Mouse (Mus musculus) embryonic facial prominence, embryonic 14.5 days (tissue): ENCODE results near the gene Spag17. TPM values are rescaled to one million over a fixed set of nuclear protein-coding genes. Genes with fewer than 3 reads are reported as not detected.
A peak's percentile ranks its signal among the peaks of the same experiment; 100 is the strongest.
"Not testable (repeated sequence)": the region's sequence is repeated elsewhere in the genome, so short reads cannot be mapped to it uniquely, and the experiment has no call there.

Experiments used
- ATAC-seq: fragments of 200-750 bp; cut with Nextera tagmentation; 2 replicates; pipeline ENCODE4 v1.8.0; 2017; ENCODE audit warnings: low read depth, moderate number of reproducible peaks, moderate TSS enrichment
- DNase-seq: peaks from one replicate; pipeline ENCODE4 v3.0.0-alpha.2; 2015; ENCODE audit warnings: low spot score
- H3K27ac ChIP-seq: fragments of 300-500 bp; sonication (generic); replicated peaks from 2 replicates; pipeline ENCODE4 v1.5.1; 2014; ENCODE audit warnings: low read depth, mild to moderate bottlenecking, low read length, moderate library complexity
- H3K27me3 ChIP-seq: fragments of 300-500 bp; sonication (generic); replicated peaks from 2 replicates; pipeline ENCODE4 v1.6.1; 2014; ENCODE audit warnings: low read length; ENCODE audit not compliant: control insufficient read depth, insufficient read depth
- H3K36me3 ChIP-seq: fragments of 300-500 bp; sonication (generic); 2 replicates; pipeline ENCODE4 v1.6.1; 2014; ENCODE audit warnings: low read length, mixed read lengths; ENCODE audit not compliant: control insufficient read depth, insufficient read depth
- H3K4me1 ChIP-seq: fragments of 300-500 bp; sonication (generic); 2 replicates; pipeline ENCODE4 v1.6.1; 2014; ENCODE audit warnings: antibody characterized with exemption, low read length; ENCODE audit not compliant: control insufficient read depth, insufficient read depth
- H3K4me2 ChIP-seq: fragments of 300-500 bp; sonication (generic); 2 replicates; pipeline ENCODE4 v1.6.1; 2014; ENCODE audit warnings: low read depth, mild to moderate bottlenecking, low read length, moderate library complexity, mixed read lengths
- H3K4me3 ChIP-seq: fragments of 300-500 bp; sonication (generic); 2 replicates; pipeline ENCODE4 v1.5.1; 2014; ENCODE audit warnings: low read depth, mild to moderate bottlenecking, low read length
- H3K9ac ChIP-seq: fragments of 300-500 bp; sonication (generic); 2 replicates; pipeline ENCODE4 v1.6.1; 2014; ENCODE audit warnings: low read depth, mild to moderate bottlenecking, low read length, moderate library complexity, mixed read lengths
- H3K9me3 ChIP-seq: fragments of 300-500 bp; sonication (generic); 2 replicates; pipeline ENCODE4 v1.6.1; 2016; ENCODE audit warnings: low read length; ENCODE audit not compliant: control insufficient read depth
- WGBS: fragments of 180-500 bp; shearing (Covaris S2); extraction: QIAGEN DNeasy Blood & Tissue Kit; methylation state at CpG from one replicate; pipeline ENCODE4 v1.1.7; 2014; 5-methylcytosine and 5-hydroxymethylcytosine counted together
- polyA plus RNA-seq: library from polyadenylated mRNA; unstranded; fragments of >200 nt; fragmentation: Nextera tagmentation; extraction: Ambion mirVana; gene quantifications from 2 replicates; pipeline ENCODE4 v1.2.1, GENCODE M21; 2014

The Spag17 gene
- polyA plus RNA-seq, 1 experiment from 2014 or later = 1.7 TPM

DNA sequence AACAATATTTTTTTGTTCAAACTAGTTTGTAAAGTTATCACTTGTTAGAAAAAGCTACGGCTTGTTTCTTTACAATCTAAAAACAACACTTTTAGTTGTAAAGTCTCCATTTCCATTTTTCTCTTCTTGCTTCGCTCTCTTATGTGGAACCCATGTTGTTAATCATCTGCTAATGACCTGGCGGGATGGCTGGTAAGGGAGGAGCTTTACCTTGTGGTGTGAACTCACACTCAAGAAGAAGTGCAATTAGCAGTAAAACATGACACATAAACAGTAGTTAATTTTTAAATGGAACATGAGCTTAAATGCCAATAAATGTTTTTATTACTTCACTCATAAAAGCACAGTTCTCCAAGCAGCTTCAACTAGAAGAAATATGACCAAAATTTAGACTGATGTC, 3.7 kb upstream of the Spag17 start:
- Histone ChIP-seq H3K9me3 (no peaks in the 10 kb centered on the region), H3K27me3 (no peaks in the 10 kb centered on the region), H3K4me3 (no peak overlapping the region), H3K36me3 (no peaks in the 10 kb centered on the region), H3K27ac (no peak overlapping the region), H3K9ac (no peak overlapping the region), H3K4me2 (no peak overlapping the region), H3K4me1 (no peaks in the 10 kb centered on the region)
- WGBS = 85% methylated on average over 3 of the region's 3 CpGs
- no peak for DNase-seq
- no peak for ATAC-seq

DNA sequence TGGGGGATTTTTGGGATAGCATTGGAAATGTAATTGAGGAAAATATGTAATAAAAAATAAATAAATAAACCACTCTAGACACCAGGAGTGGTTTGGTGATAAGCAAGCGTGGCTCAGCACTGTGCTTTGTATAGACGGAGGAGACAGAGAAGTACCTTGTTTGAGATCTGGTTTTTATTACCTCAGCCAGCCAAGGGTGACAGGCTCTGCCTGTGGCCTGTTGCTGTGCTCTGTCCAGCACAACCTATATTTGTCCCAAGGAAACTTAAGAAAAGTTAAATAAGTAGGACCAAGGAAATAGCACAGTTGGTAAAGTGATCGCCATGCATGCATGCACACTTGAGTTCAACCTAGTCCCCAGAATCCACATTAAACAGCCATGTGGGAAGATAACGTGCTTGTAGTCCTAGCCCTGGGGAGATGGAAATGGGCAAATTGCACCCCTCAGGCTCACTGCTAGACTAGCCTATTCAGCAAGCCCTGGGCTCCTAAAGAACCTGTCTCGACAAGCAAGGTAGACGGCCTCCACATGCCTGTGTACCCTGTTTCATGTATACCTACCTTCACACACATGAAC, 1.1 kb upstream of the Spag17 start:
- Histone ChIP-seq H3K36me3 (no peaks in the 10 kb centered on the region), H3K9ac (no peak overlapping the region), H3K27me3 (no peaks in the 10 kb centered on the region), H3K4me1 (no peaks in the 10 kb centered on the region), H3K4me2 (no peak overlapping the region), H3K9me3 (no peaks in the 10 kb centered on the region), H3K4me3 (no peak overlapping the region), H3K27ac (no peak overlapping the region)
- no peak for ATAC-seq
- DNase-seq = no peak
- WGBS = 74% methylated on average over 6 of the region's 6 CpGs

- not testable (repeated sequence) for H3K36me3 ChIP-seq, DNase-seq, H3K4me2 ChIP-seq, ATAC-seq, H3K4me3 ChIP-seq, H3K4me1 ChIP-seq, H3K27me3 ChIP-seq, H3K9ac ChIP-seq, H3K27ac ChIP-seq
- WGBS = 94% methylated on average over 4 of the region's 4 CpGs
- peaks cover 19% of the 10 kb centered on the region; the same call in 1 of the 2 replicates for H3K9me3 ChIP-seq
Observed at GRCm38 (mm10) chr3:99894741-99895140, 9.5 kb downstream of the Spag17 start.

DNA sequence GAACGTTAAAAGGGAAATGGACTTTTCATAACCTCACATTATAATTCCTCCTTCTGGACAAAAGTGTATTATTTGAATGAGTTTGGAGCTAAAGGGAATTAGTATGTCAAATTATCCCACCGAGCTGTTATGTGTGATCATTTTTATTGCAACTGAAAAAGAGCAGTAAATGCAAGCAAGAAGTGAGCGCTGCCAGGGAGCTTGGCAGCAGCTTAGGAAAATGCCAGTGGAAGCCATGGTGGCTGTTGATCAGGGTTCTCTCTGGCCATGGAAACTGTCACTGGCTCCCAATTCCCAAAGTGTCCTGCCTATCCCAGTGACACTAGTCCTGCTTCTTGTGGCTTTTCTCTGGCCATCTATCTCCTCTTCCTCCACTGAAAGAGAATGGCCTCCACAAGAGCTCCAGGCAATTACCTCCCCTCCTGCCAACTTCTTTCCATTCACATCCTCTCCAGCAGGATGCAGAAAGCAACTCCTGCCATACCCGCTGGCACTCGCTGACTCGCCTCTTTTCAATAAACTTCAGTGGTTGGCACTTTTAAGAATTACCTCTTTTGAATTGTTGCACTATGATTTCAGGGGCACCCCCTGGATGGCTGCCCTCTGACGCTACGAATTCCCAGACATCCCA, 28.7 kb downstream of the Spag17 start:
- DNase-seq = no peak
- Histone ChIP-seq H3K27ac (no peak overlapping the region), H3K9ac (no peak overlapping the region), H3K9me3 (peaks cover 3% of the 10 kb centered on the region; the same call in 1 of the 2 replicates), H3K4me3 (no peak overlapping the region), H3K4me1 (no peaks in the 10 kb centered on the region), H3K27me3 (no peaks in the 10 kb centered on the region), H3K36me3 (no peaks in the 10 kb centered on the region), H3K4me2 (no peak overlapping the region)
- ATAC-seq = no peak
- 82% methylated on average over 8 of the region's 8 CpGs for WGBS

GRCm38 (mm10) chr3:99922944-99923343, 37.7 kb downstream of the Spag17 start:
- no peak for DNase-seq
- Histone ChIP-seq H3K9me3 (no peaks in the 10 kb centered on the region), H3K4me3 (no peak overlapping the region), H3K27me3 (no peaks in the 10 kb centered on the region), H3K4me1 (no peaks in the 10 kb centered on the region), H3K27ac (no peak overlapping the region), H3K36me3 (no peaks in the 10 kb centered on the region), H3K4me2 (no peak overlapping the region), H3K9ac (no peak overlapping the region)
- 75% methylated on average over 3 of the region's 3 CpGs for WGBS
- ATAC-seq = no peak

DNA sequence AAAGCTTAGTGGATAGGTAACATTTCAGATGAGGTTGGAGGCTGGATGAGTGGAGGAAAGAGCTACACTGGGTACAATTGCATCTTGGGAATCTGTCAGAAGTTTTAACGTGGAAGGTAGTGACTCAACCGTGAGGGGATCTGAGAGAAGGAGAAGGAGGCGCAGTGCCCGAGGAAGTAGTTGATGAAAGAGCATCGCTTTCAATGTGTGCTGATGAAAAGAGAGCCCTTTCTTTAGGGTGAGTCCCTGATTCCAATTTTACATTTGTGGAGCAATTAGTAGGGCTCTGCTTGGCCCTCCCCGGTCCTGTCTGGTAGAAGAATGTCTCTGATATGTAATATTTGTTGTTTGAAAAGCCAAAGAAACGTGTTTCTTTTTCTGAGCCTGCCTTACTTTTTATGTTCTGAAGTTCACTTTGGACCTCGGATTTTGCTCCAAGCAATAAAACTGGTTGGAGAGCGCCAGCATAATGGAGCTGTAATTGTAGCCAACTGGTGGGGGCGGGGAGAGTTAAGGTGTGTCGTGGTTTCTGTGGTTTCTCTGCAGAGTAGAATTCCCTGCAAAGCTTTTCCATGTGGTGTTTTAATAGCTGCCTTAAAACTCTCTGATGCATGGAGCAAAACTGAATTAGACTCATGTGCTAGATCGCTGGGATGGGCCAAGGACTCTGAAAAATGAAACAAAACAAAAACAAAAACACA, 45.9 kb downstream of the Spag17 start:
- Histone ChIP-seq H3K36me3 (no peaks in the 10 kb centered on the region), H3K4me3 (no peak overlapping the region), H3K4me2 (peak overlapping the region; percentile 18; the same call in 1 of the 2 replicates), H3K9ac (no peak overlapping the region), H3K9me3 (no peaks in the 10 kb centered on the region), H3K27me3 (no peaks in the 10 kb centered on the region), H3K27ac (peak overlapping the region; percentile 44), H3K4me1 (peaks cover 16% of the 10 kb centered on the region)
- ATAC-seq (peak; percentile 76; the same call in 1 of the 2 replicates), DNase-seq (peak; percentile 88)
- 24% methylated on average over 12 of the region's 12 CpGs for WGBS

DNA sequence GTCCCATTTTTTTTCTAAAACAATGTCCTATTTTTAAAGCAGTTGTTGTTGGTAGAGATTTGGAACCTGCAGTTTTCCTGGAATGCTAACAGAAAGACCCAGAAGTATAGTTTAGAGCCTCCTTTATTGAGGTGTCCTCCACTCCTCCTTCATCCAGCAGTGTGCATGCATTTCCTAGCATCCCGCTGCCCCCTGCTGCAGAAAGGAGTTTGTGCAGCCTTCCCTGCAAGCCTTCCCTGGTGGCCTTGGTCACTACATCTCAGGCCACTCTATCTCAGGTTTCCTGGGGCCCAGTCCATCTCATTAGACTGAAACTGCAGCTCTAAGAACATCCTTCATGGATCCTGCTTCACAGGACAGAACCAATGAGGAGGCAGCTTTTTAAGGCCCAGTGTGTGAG, 51.0 kb downstream of the Spag17 start:
- WGBS = 44% methylated on average over 1 of the region's 1 CpGs
- peaks cover 16% of the 10 kb centered on the region for H3K4me1 ChIP-seq
- no peak overlapping the region for H3K27ac ChIP-seq
- no peak overlapping the region for H3K4me2 ChIP-seq
- H3K9ac ChIP-seq = no peak overlapping the region
- H3K4me3 ChIP-seq = no peak overlapping the region
- DNase-seq (peak; percentile 28), ATAC-seq (no peak)
- H3K9me3 ChIP-seq = no peaks in the 10 kb centered on the region
- no peaks in the 10 kb centered on the region for H3K27me3 ChIP-seq
- no peaks in the 10 kb centered on the region for H3K36me3 ChIP-seq

DNA sequence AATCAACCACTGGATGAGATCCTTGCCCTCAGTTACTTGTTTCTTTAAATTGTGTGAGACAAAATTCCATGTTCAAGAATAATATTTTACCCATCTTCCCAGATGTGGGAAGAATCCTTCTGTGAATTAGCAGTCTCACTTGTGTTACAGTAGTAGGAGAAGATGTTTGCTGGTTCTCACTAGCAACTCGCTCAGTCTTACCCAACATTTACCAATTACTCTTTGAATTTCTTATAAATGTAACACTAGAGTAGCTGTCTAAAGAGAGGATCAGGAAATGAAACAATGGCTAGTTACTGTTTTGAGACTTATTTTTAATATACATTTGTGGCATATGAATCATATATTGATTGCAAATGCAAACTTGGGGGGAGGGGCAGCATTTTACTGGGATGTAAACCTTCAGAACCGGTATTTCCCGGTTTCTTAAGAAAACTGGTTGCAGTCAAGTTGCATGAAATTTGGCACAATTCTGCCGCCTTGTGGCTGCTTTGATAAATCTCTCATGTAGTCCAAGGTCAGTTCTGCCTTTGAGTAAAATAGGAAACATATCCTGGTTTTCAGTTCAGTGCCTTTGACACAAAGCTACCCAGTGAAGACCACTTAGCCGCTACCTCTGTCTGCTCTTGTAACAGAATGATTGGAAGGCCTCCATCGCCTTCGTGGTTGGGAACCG, 53.5 kb downstream of the Spag17 start:
- WGBS = 24% methylated on average over 8 of the region's 8 CpGs
- Histone ChIP-seq H3K36me3 (no peaks in the 10 kb centered on the region), H3K9me3 (no peaks in the 10 kb centered on the region), H3K27ac (no peak overlapping the region), H3K9ac (no peak overlapping the region), H3K27me3 (no peaks in the 10 kb centered on the region), H3K4me1 (peaks cover 6% of the 10 kb centered on the region; the same call in 1 of the 2 replicates), H3K4me3 (no peak overlapping the region), H3K4me2 (no peak overlapping the region)
- DNase-seq = peak; percentile 90
- ATAC-seq = no peak
